Mouse (Mus musculus): ENCODE measurements at regions not wholly inside any gene's neighbourhood (a gene's known extent, or its start where the extent isn't known, plus 50 kb on each side); places are given as distances from the start of the nearest gene placed in this dataset.

GRCm38 (mm10) chr3:147882936-147883645, 1030.9 kb downstream of the Ttll7 start:
- DNase-seq (ENCODE audit: low read depth in 1 of 2, low spot score in 2 of 2), result no peak

DNA sequence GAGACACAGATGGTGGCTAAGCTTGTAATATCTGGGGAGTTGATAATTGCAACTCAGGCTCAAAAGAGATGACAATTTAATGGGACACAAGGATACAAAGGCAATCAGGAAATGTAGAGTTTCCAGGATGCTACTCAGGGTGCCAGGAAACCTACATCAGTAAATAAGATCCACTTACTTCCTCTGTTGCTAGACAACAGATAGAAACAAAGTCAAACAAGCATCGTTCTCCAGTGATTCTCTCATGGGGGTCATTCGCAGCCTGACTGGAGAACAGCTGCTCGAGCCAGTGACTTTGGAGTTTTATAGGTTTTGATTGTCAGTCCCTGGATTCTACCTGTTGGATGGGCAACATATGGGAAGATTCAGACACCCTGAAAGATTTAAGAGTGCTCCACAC, 1026.5 kb downstream of the Ttll7 start:
- DNase-seq (ENCODE audit: low read depth in 1 of 2, low spot score in 2 of 2), result no peak

- DNase-seq (ENCODE audit: low read depth in 1 of 2, low spot score in 2 of 2), result no peak
Measured at GRCm38 (mm10) chr3:147868281-147868680, 1016.1 kb downstream of the Ttll7 start.

- no peak for DNase-seq (ENCODE audit: low read depth in 1 of 2, low spot score in 2 of 2)
Measured at GRCm38 (mm10) chr3:147853346-147853745, 1001.2 kb downstream of the Ttll7 start.

GRCm38 (mm10) chr3:147852830-147853229, 1000.7 kb downstream of the Ttll7 start:
- DNase-seq (ENCODE audit: low read depth in 1 of 2, low spot score in 2 of 2), result no peak

GRCm38 (mm10) chr3:147841357-147841756, 989.2 kb downstream of the Ttll7 start:
- DNase-seq (ENCODE audit: low read depth in 1 of 2, low spot score in 2 of 2), result no peak

DNA sequence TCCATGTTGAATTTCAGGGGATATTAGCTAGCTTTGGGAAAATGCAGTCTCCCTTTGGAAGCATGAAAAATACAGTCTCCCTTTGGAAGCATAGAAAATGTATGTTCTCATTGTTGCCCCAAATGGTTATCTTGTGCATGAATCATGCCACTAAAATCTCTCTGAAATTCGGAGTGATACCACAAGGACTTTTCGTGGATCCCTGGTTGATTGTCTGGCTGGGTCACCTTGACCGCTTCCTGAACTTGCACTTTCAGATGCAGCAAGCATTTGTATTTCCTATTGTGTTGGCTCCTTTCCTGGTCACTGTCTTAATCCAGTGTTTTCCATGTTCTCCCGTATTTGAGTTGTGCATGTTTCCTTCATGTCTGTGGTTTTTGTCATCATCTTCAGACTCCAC, 986.6 kb downstream of the Ttll7 start:
- DNase-seq (ENCODE audit: low read depth in 1 of 2, low spot score in 2 of 2), result no peak

- DNase-seq (ENCODE audit: low read depth in 1 of 2, low spot score in 2 of 2), result no peak
Measured at GRCm38 (mm10) chr3:147835716-147836115, 983.5 kb downstream of the Ttll7 start.

DNA sequence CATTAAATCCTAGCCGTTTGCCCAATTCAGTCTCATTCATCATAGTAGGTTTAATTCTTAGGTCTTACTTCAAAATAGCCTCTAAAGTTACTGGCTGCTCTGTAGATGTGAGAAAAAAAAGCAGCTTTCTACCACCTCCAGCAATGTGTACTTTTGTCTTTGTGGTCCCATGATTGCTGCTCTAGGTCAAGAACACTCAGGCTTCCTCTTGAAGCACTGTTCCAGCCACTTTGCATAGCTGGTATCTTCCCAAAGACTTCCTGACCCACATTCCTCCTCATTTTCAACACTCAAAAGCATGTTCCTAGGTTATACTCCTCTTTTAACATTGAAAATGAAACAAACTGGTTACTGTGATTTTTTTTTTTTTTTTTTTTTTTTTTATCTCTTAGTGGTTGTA, 973.2 kb downstream of the Ttll7 start:
- DNase-seq (ENCODE audit: low read depth in 1 of 2, low spot score in 2 of 2), result no peak

DNA sequence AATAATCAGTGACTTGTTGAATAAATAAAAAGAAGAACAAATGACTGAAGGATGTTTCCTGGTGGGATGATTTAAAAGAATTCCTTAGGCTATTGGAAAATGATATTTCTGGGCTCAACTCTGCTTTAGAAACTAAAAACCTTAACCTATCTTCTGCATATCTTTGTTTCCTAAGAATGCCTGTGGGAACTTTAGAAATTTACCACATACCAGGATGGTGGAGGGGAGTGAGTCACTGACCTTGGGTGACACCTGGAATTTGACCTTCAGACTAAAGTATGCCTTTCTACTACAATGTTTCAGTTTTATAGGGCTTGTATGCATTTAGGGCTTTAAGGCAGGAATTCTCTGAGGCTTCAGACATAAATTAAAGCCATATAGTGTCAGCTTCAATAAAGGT, 972.3 kb downstream of the Ttll7 start:
- DNase-seq (ENCODE audit: low read depth in 1 of 2, low spot score in 2 of 2), result no peak

- no peak for DNase-seq (ENCODE audit: low read depth in 1 of 2, low spot score in 2 of 2)
Measured at GRCm38 (mm10) chr3:147814080-147814650, 962.0 kb downstream of the Ttll7 start.

GRCm38 (mm10) chr3:147802546-147802945, 950.4 kb downstream of the Ttll7 start:
- DNase-seq (ENCODE audit: low read depth in 1 of 2, low spot score in 2 of 2), result no peak

GRCm38 (mm10) chr3:147796524-147796923, 944.4 kb downstream of the Ttll7 start:
- no peak for DNase-seq (ENCODE audit: low read depth in 1 of 2, low spot score in 2 of 2)

GRCm38 (mm10) chr3:147795116-147795515, 942.9 kb downstream of the Ttll7 start:
- no peak for DNase-seq (ENCODE audit: low read depth in 1 of 2, low spot score in 2 of 2)

DNA sequence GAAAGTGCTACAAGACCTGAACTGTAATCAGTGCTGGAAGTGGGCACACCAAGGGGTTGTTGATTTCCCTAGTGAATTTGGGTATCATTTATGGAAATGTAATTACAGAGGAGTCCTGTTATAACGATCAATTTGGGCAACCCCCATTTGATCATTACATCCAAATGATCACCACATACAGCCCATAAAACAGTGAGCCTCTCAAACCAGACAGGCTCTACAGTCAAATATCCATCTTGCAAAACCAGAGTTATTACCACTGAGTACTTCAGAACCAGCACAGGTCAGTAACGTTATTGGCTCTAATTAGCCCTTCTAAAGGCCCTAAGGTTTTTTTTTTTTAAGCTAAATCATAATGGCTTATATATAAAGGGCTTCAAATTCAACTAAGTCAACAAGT, 934.4 kb downstream of the Ttll7 start:
- DNase-seq (ENCODE audit: low read depth in 1 of 2, low spot score in 2 of 2), result no peak

DNA sequence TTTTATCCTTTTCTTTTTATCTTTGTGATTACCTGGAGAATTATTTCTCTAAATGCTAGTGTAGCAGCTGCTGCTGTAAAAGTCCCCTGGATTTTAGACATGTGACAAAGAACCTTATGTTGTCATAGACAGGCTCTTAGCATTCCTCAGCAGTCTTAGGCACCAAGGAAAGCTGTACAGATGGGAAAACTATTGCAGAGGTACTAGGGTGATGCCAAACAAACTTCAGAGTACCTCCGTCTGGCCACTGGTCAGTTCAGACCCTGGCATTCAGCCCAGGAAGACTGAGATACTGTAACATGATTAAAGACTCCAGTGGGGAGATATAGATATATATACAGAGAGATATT, 898.6 kb downstream of the Ttll7 start:
- DNase-seq (ENCODE audit: low read depth in 1 of 2, low spot score in 2 of 2), result no peak

- DNase-seq (ENCODE audit: low read depth in 1 of 2, low spot score in 2 of 2), result no peak
Measured at GRCm38 (mm10) chr3:147749939-147750841, 898.0 kb downstream of the Ttll7 start.

DNA sequence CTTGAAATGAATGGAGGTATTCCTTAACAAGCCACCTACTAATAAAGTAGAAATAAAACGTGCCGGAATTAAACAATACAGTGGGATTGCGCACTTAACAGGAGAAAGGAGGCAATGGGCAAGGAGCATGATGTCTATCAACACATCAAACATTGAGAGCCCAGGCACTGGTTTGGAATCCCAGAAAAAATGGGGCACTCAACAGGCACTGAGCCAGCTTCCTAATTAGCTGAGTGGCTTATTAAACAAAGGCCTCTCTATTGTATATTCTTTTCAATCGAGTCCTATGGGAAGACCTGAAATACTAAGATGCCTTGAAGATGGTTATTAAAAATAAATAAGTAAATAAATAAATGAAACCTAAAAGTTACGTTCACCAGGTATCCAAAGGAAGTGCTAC, 897.3 kb downstream of the Ttll7 start:
- no peak for DNase-seq (ENCODE audit: low read depth in 1 of 2, low spot score in 2 of 2)

- DNase-seq (ENCODE audit: low read depth in 1 of 2, low spot score in 2 of 2), result no peak
Measured at GRCm38 (mm10) chr3:147736673-147737439, 884.7 kb downstream of the Ttll7 start.

DNA sequence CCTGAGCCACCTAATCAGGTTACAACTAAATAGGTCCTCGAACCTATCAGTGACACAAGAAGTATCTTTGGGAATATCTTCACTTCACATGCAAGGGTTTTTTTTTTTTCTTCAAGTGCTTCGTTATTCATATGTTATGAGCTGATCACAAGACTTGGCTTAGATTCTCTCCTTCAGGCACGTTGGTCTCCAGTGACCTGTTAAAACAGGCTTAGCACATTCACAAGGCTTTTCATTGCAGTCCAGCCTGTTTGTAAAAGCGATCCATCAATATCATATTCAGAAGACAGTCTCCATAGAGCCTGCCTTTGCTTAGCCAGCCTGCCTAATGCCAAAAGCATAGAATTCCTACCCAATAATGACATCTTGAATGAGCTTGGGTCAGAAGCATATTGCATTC, 864.2 kb downstream of the Ttll7 start:
- no peak for DNase-seq (ENCODE audit: low read depth in 1 of 2, low spot score in 2 of 2)

DNA sequence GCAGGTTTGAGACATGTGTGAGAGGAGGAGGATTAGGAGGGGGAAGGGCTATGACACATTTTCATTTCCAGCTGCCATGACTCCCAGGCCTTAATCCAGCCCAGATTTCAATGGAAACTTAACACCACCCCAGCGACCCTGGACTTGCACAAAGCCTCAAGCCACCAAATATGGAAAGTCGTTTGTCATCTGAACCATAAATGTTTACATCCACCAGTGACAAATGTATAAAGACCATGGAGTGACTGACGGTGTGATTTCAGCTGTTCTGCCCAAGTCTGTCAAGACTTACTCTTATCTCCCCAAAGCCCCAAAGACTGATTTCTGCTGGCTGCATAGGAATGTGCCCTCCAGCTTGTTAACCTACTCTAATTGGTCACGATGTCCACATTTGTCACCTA, 855.2 kb downstream of the Ttll7 start:
- DNase-seq (ENCODE audit: low read depth in 1 of 2, low spot score in 2 of 2), result no peak
